Mouse (Mus musculus) CH12.LX (cell line): ENCODE results near the gene Klhl35. TPM values are rescaled to one million over a fixed set of nuclear protein-coding genes. Genes with fewer than 3 reads are reported as not detected.

ENCODE experiments used
- DNase-seq: peaks from one replicate; pipeline ENCODE4 v3.0.0-alpha.2; 2013; ENCODE audit errors: extremely low read depth
- H3K27ac ChIP-seq: 2 replicates; pipeline ENCODE4 v1.5.1; 2012; ENCODE audit warnings: low read depth, mild to moderate bottlenecking, control low read depth, moderate library complexity; ENCODE audit not compliant: insufficient read depth
- H3K27me3 ChIP-seq: replicated peaks from 2 replicates; pipeline ENCODE3; 2012; ENCODE audit warnings: inconsistent platforms
- H3K36me3 ChIP-seq, 2 experiments: replicated peaks in 1 of 2; 2 replicates each; pipeline versions ENCODE3 to v1.6.1; 2012; ENCODE audit warnings: inconsistent platforms in 1 of 2, low read length in 1 of 2, mild to moderate bottlenecking in 1 of 2, mixed read lengths in 1 of 2, moderate library complexity in 1 of 2; ENCODE audit not compliant: control insufficient read depth in 1 of 2, insufficient read depth in 1 of 2
- H3K4me1 ChIP-seq, 2 experiments: 2 replicates each; pipeline ENCODE4 v1.6.1; 2012; ENCODE audit warnings: inconsistent platforms in 1 of 2, moderate library complexity in 1 of 2; ENCODE audit not compliant: insufficient read depth in 2 of 2, control insufficient read depth in 1 of 2
- H3K4me2 ChIP-seq: 2 replicates; pipeline ENCODE4 v1.6.1; 2012; ENCODE audit warnings: low read depth, mild to moderate bottlenecking, control low read depth; ENCODE audit not compliant: poor library complexity, insufficient read depth, severe bottlenecking
- H3K4me3 ChIP-seq, 3 experiments: fragments of 150-350 bp in 1 of 3; sonication (generic) in 1 of 3; replicated peaks in 1 of 3; 2 replicates each; pipeline versions ENCODE3 to v1.5.1; 2011 to 2012; ENCODE audit warnings: low read depth in 2 of 3, low read length in 2 of 3, mild to moderate bottlenecking in 2 of 3, moderate library complexity in 2 of 3, control low read depth in 1 of 3, improper control_type of control experiment in 1 of 3, inconsistent platforms in 1 of 3, mixed read lengths in 1 of 3; ENCODE audit not compliant: poor library complexity in 1 of 3
- H3K79me2 ChIP-seq: replicated peaks from 2 replicates; pipeline ENCODE4 v1.6.1; 2012; ENCODE audit warnings: mild to moderate bottlenecking, moderate library complexity; ENCODE audit not compliant: control insufficient read depth, poor library complexity, insufficient read depth, severe bottlenecking; ENCODE audit errors: extremely low read depth
- H3K9ac ChIP-seq: 2 replicates; pipeline ENCODE4 v1.6.1; 2012; ENCODE audit warnings: low read depth, mild to moderate bottlenecking, control low read depth, moderate library complexity; ENCODE audit not compliant: insufficient read depth
- H3K9me3 ChIP-seq: replicated peaks from 2 replicates; pipeline ENCODE3; 2012; ENCODE audit warnings: low read length, inconsistent platforms, mixed read lengths
- CHD2 ChIP-seq: IDR thresholded peaks from 2 replicates; pipeline ENCODE4 v1.6.1; 2011; ENCODE audit warnings: low read length, improper control_type of control experiment
- EP300 ChIP-seq: IDR thresholded peaks from 2 replicates; pipeline ENCODE4 v1.6.1; 2011; ENCODE audit warnings: low read length, improper control_type of control experiment
- ETS1 ChIP-seq: conservative IDR thresholded peaks from 2 replicates; pipeline ENCODE4 v1.6.1; 2012; ENCODE audit warnings: low read depth, mild to moderate bottlenecking, inconsistent platforms, low read length, improper control_type of control experiment, moderate library complexity
- GABPA ChIP-seq: IDR thresholded peaks from 2 replicates; pipeline ENCODE4 v1.6.1; 2012; ENCODE audit warnings: low read depth, low read length, improper control_type of control experiment, inconsistent platforms; ENCODE audit not compliant: insufficient replicate concordance
- HCFC1 ChIP-seq: IDR thresholded peaks from 2 replicates; pipeline ENCODE4 v1.6.1; 2012; ENCODE audit warnings: low read depth, mild to moderate bottlenecking, inconsistent platforms, low read length, improper control_type of control experiment
- IRF4 ChIP-seq: IDR thresholded peaks from 2 replicates; pipeline ENCODE4 v1.6.1; 2014; ENCODE audit warnings: low read depth, mild to moderate bottlenecking, inconsistent platforms, low read length, improper control_type of control experiment
- JUND ChIP-seq: conservative IDR thresholded peaks from 2 replicates; pipeline ENCODE4 v1.6.1; 2011; ENCODE audit warnings: low read depth, low read length, improper control_type of control experiment
- MAFK ChIP-seq: IDR thresholded peaks from 2 replicates; pipeline ENCODE4 v1.6.1; 2011; ENCODE audit warnings: low read length, improper control_type of control experiment; ENCODE audit not compliant: insufficient replicate concordance
- MAZ ChIP-seq: IDR thresholded peaks from 2 replicates; pipeline ENCODE4 v1.6.1; 2012; ENCODE audit warnings: low read depth, mild to moderate bottlenecking, inconsistent platforms, low read length, improper control_type of control experiment, moderate library complexity
- NELFE ChIP-seq: IDR thresholded peaks from 2 replicates; pipeline ENCODE4 v1.6.1; 2011; ENCODE audit warnings: low read depth, low read length, improper control_type of control experiment
- NRF1 ChIP-seq: IDR thresholded peaks from 2 replicates; pipeline ENCODE4 v1.6.1; 2014; ENCODE audit warnings: low read depth, mild to moderate bottlenecking, inconsistent platforms, low read length, improper control_type of control experiment, moderate library complexity
- PAX5 ChIP-seq: IDR thresholded peaks from 2 replicates; pipeline ENCODE4 v1.6.1; 2012; ENCODE audit warnings: low read length, inconsistent platforms, mixed read lengths
- POLR2AphosphoS2 ChIP-seq: IDR thresholded peaks from 2 replicates; pipeline ENCODE4 v1.6.1; 2011; ENCODE audit warnings: low read depth, low read length, improper control_type of control experiment
- RAD21 ChIP-seq: IDR thresholded peaks from 2 replicates; pipeline ENCODE4 v1.6.1; 2011; ENCODE audit warnings: low read depth, mild to moderate bottlenecking, low read length, improper control_type of control experiment, moderate library complexity
- RCOR1 ChIP-seq: conservative IDR thresholded peaks from 2 replicates; pipeline ENCODE4 v1.6.1; 2012; ENCODE audit warnings: low read depth, mild to moderate bottlenecking, inconsistent platforms, low read length, improper control_type of control experiment
- SIN3A ChIP-seq: IDR thresholded peaks from 2 replicates; pipeline ENCODE4 v1.6.1; 2012; ENCODE audit warnings: low read length, improper control_type of control experiment, inconsistent platforms
- USF1 ChIP-seq: IDR thresholded peaks from 2 replicates; pipeline ENCODE4 v1.6.1; 2014; ENCODE audit warnings: low read depth, mild to moderate bottlenecking, inconsistent platforms, low read length, improper control_type of control experiment
- ZKSCAN1 ChIP-seq: IDR thresholded peaks from 2 replicates; pipeline ENCODE4 v1.6.1; 2012; ENCODE audit warnings: low read depth, inconsistent platforms, low read length, improper control_type of control experiment, borderline replicate concordance
- ZMIZ1 ChIP-seq: IDR thresholded peaks from 2 replicates; pipeline ENCODE4 v1.6.1; 2012; ENCODE audit warnings: low read depth, mild to moderate bottlenecking, inconsistent platforms, low read length, improper control_type of control experiment
- ZNF384 ChIP-seq: IDR thresholded peaks from 2 replicates; pipeline ENCODE4 v1.6.1; 2012; ENCODE audit warnings: low read depth, low read length, improper control_type of control experiment, inconsistent platforms
- dilution Hi-C: fragments of 300-500 bp; cut with MboI; formaldehyde crosslinking; loops from 2 replicates; pipeline ENCODE4 v1.14.3; 2020; ENCODE audit warnings: low sequenced_read_pairs; ENCODE audit not compliant: extremely low pct_unique_long_range_greater_than_20kb, extremely low pct_ligation_motif_present
- in situ Hi-C: fragments of 300-500 bp; cut with MboI; formaldehyde crosslinking; loops from 3 replicates; pipeline ENCODE4 v1.14.3; 2019; ENCODE audit warnings: low sequenced_read_pairs, low pct_ligation_motif_present, low pct_unique_long_range_greater_than_20kb, mixed read lengths
- polyA plus RNA-seq: library from polyadenylated mRNA; unstranded; fragments of >175 nt; gene quantifications from 2 replicates; pipeline ENCODE4 v1.2.1, GENCODE M21; 2012; ENCODE audit warnings: low read depth; ENCODE audit not compliant: insufficient read length
- total RNA-seq, 2 experiments: library from RNA; depleted of rRNA; stranded (reverse); fragments of 300-350 nt in 1 of 2; fragments of >200 nt in 1 of 2; gene quantifications; 2 replicates each; pipeline ENCODE4 v1.2.3; 2012 to 2014

Klhl35 gene
- total and polyA plus RNA-seq, 3 experiments = not detected

- H3K27me3 ChIP-seq = no peaks in the 10 kb centered on the region
- peaks cover 2 to 8% of the 10 kb centered on the region in 2 experiments; a peak in 2 of 4 replicates for H3K4me1 ChIP-seq
- H3K36me3 ChIP-seq = peaks cover 45 to 86% of the 10 kb centered on the region in 2 experiments
- peaks cover under 1% of the 10 kb centered on the region; the same call in 1 of the 2 replicates for H3K79me2 ChIP-seq
- in situ Hi-C loops (no loop called here), dilution Hi-C loops (no loop called here)
- no peak overlapping the region; the same call in 1 of the 2 replicates for H3K27ac ChIP-seq
- H3K4me3 ChIP-seq = no peak overlapping the region
- H3K9ac ChIP-seq = no peak overlapping the region
- no peak for DNase-seq
- H3K9me3 ChIP-seq = peaks cover 11% of the 10 kb centered on the region
- H3K4me2 ChIP-seq = no peak overlapping the region
- no peak for TF ChIP-seq GABPA
- TF ChIP-seq ETS1 = no peak
- no peak for TF ChIP-seq RCOR1
- TF ChIP-seq EP300 = no peak
- no peak for TF ChIP-seq ZNF384
- no peak for TF ChIP-seq CHD2
- TF ChIP-seq IRF4 = no peak
- TF ChIP-seq RAD21 = no peak
- no peak for TF ChIP-seq NELFE
- TF ChIP-seq HCFC1 = no peak
- no peak for TF ChIP-seq NRF1
- TF ChIP-seq MAFK = no peak
- TF ChIP-seq ZMIZ1 = no peak
- no peak for TF ChIP-seq SIN3A
- TF ChIP-seq MAZ = no peak
- no peak for TF ChIP-seq ZKSCAN1
- TF ChIP-seq USF1 = no peak
- no peak for TF ChIP-seq PAX5
Measured at GRCm38 (mm10) chr7:99471578-99471977, 5.8 kb downstream of the Klhl35 start.

- H3K4me1 ChIP-seq = peaks cover 2 to 28% of the 10 kb centered on the region in 2 experiments; a peak in 3 of 4 replicates
- no peak for DNase-seq
- TF ChIP-seq JUND = no peak
- TF ChIP-seq GABPA = no peak
- 0 out of 2 replicates have a peak, but pooled peaks have one; percentile 4 for TF ChIP-seq POLR2AphosphoS2
- TF ChIP-seq NRF1 = no peak
- TF ChIP-seq HCFC1 = no peak
Measured at GRCm38 (mm10) chr7:99473638-99474407, 8.0 kb downstream of the Klhl35 start.

More at GRCm38 (mm10) chr7:99473638-99474407, 8.0 kb downstream of the Klhl35 start:
- H3K9ac ChIP-seq = no peak overlapping the region
- H3K4me2 ChIP-seq = no peak overlapping the region
- in situ Hi-C loops (no loop called here), dilution Hi-C loops (no loop called here)
- H3K27ac ChIP-seq = no peak overlapping the region
- H3K9me3 ChIP-seq = peaks cover 3% of the 10 kb centered on the region
- peaks cover 57 to 91% of the 10 kb centered on the region in 2 experiments for H3K36me3 ChIP-seq
- no peaks in the 10 kb centered on the region for H3K27me3 ChIP-seq
- peaks cover 21% of the 10 kb centered on the region; the same call in 1 of the 2 replicates for H3K79me2 ChIP-seq
- H3K4me3 ChIP-seq = no peak overlapping the region
